Mouse (Mus musculus): ENCODE measurements around the gene Krtap4-2. TPM values are rescaled to one million over a fixed set of nuclear protein-coding genes. Genes with fewer than 3 reads are reported as not detected.
"Not testable (repeated sequence)": the region's sequence is repeated elsewhere in the genome, so short reads cannot be mapped to it uniquely, and the experiment has no call there.

The Krtap4-2 gene
- polyA plus RNA-seq, 2 experiments: not detected

GRCm38 (mm10) chr11:99657051-99657450 lies 22.2 kb upstream of the Krtap4-2 start:
- Histone ChIP-seq H3K4me2 (replicated peaks; ENCODE audit: low read depth, low read length, severe bottlenecking) (no peak overlapping the region), H3K27ac (replicated peaks; ENCODE audit: low read depth, low read length) (no peak overlapping the region), H3K4me1 (ENCODE audit: control insufficient read depth, insufficient read depth, low read length) (no peaks in the 10 kb centered on the region), H3K27me3 (ENCODE audit: control insufficient read depth, insufficient read depth, low read length) (no peaks in the 10 kb centered on the region), H3K9ac (ENCODE audit: low read depth, low read length, severe bottlenecking) (no peak overlapping the region), H3K4me3 (replicated peaks; ENCODE audit: low read length) (no peak overlapping the region), H3K36me3 (ENCODE audit: control insufficient read depth, insufficient read depth, low read length) (no peaks in the 10 kb centered on the region), H3K9me3 (ENCODE audit: control insufficient read depth, low read length) (no peaks in the 10 kb centered on the region)
- no peak for TF ChIP-seq POLR2A (IDR thresholded peaks at IDR 0.05; ENCODE audit: borderline replicate concordance, extremely low read depth, insufficient read depth, insufficient read length)
- no peak for ATAC-seq (ENCODE audit: low FRiP score, low read depth)
- WGBS: 48% methylated on average over 5 of the region's 5 CpGs
- DNase-seq (ENCODE audit: low spot score): no peak

GRCm38 (mm10) chr11:99650136-99650535 lies 15.3 kb upstream of the Krtap4-2 start, which contains the start of gene Gm11555:
Gm11555 (minus strand) TSS chr11:99650236.
- Histone ChIP-seq H3K27me3 (ENCODE audit: control insufficient read depth, insufficient read depth, low read length) (no peaks in the 10 kb centered on the region), H3K4me2 (replicated peaks; ENCODE audit: low read depth, low read length, severe bottlenecking) (no peak within 1 kb of the TSS), H3K27ac (replicated peaks; ENCODE audit: low read depth, low read length) (no peak within 1 kb of the TSS), H3K4me1 (ENCODE audit: control insufficient read depth, insufficient read depth, low read length) (no peaks in the 10 kb centered on the region), H3K9ac (ENCODE audit: low read depth, low read length, severe bottlenecking) (no peak within 1 kb of the TSS), H3K4me3 (replicated peaks; ENCODE audit: low read length) (no peak within 1 kb of the TSS), H3K9me3 (ENCODE audit: control insufficient read depth, low read length) (no peaks in the 10 kb centered on the region), H3K36me3 (ENCODE audit: control insufficient read depth, insufficient read depth, low read length) (no peaks in the 10 kb centered on the region)
- WGBS: 71% methylated on average over 2 of the region's 2 CpGs
- ATAC-seq (ENCODE audit: low FRiP score, low read depth): no peak
- DNase-seq (ENCODE audit: low spot score): no peak
- no peak for TF ChIP-seq POLR2A (IDR thresholded peaks at IDR 0.05; ENCODE audit: borderline replicate concordance, extremely low read depth, insufficient read depth, insufficient read length)

GRCm38 (mm10) chr11:99646444-99646843 lies 11.6 kb upstream of the Krtap4-2 start:
- Histone ChIP-seq H3K36me3 (ENCODE audit: control insufficient read depth, insufficient read depth, low read length) (no peaks in the 10 kb centered on the region), H3K9ac (ENCODE audit: low read depth, low read length, severe bottlenecking) (no peak overlapping the region), H3K4me1 (ENCODE audit: control insufficient read depth, insufficient read depth, low read length) (no peaks in the 10 kb centered on the region), H3K27ac (replicated peaks; ENCODE audit: low read depth, low read length) (no peak overlapping the region), H3K9me3 (ENCODE audit: control insufficient read depth, low read length) (no peaks in the 10 kb centered on the region), H3K27me3 (ENCODE audit: control insufficient read depth, insufficient read depth, low read length) (no peaks in the 10 kb centered on the region), H3K4me2 (replicated peaks; ENCODE audit: low read depth, low read length, severe bottlenecking) (no peak overlapping the region), H3K4me3 (replicated peaks; ENCODE audit: low read length) (no peak overlapping the region)
- DNase-seq (ENCODE audit: low spot score): peak; percentile 17
- peak; percentile 34; the same call in 1 of the 2 replicates for ATAC-seq (ENCODE audit: low FRiP score, low read depth)
- TF ChIP-seq POLR2A (IDR thresholded peaks at IDR 0.05; ENCODE audit: borderline replicate concordance, extremely low read depth, insufficient read depth, insufficient read length): no peak
- 76% methylated on average over 15 of the region's 15 CpGs for WGBS

- Histone ChIP-seq H3K27ac (replicated peaks; ENCODE audit: low read depth, low read length) (no peak overlapping the region), H3K4me3 (replicated peaks; ENCODE audit: low read length) (no peak overlapping the region), H3K4me1 (ENCODE audit: control insufficient read depth, insufficient read depth, low read length) (no peaks in the 10 kb centered on the region), H3K9ac (ENCODE audit: low read depth, low read length, severe bottlenecking) (no peak overlapping the region), H3K4me2 (replicated peaks; ENCODE audit: low read depth, low read length, severe bottlenecking) (no peak overlapping the region), H3K27me3 (ENCODE audit: control insufficient read depth, insufficient read depth, low read length) (no peaks in the 10 kb centered on the region), H3K36me3 (ENCODE audit: control insufficient read depth, insufficient read depth, low read length) (no peaks in the 10 kb centered on the region), H3K9me3 (ENCODE audit: control insufficient read depth, low read length) (no peaks in the 10 kb centered on the region)
- WGBS: 57% methylated on average over 3 of the region's 3 CpGs
- ATAC-seq (ENCODE audit: low FRiP score, low read depth) (no peak), DNase-seq (ENCODE audit: low spot score) (no peak)
- TF ChIP-seq POLR2A (IDR thresholded peaks at IDR 0.05; ENCODE audit: borderline replicate concordance, extremely low read depth, insufficient read depth, insufficient read length): no peak
These were observed 9.5 kb upstream of the Krtap4-2 start for GRCm38 (mm10) chr11:99644351-99644750.

- H3K36me3 ChIP-seq (ENCODE audit: control insufficient read depth, insufficient read depth, low read length); H3K9ac ChIP-seq (ENCODE audit: low read depth, low read length, severe bottlenecking); DNase-seq (ENCODE audit: low spot score); H3K4me3 ChIP-seq (replicated peaks; ENCODE audit: low read length); H3K27ac ChIP-seq (replicated peaks; ENCODE audit: low read depth, low read length); H3K9me3 ChIP-seq (ENCODE audit: control insufficient read depth, low read length); H3K4me2 ChIP-seq (replicated peaks; ENCODE audit: low read depth, low read length, severe bottlenecking); H3K27me3 ChIP-seq (ENCODE audit: control insufficient read depth, insufficient read depth, low read length); ATAC-seq (ENCODE audit: low FRiP score, low read depth); H3K4me1 ChIP-seq (ENCODE audit: control insufficient read depth, insufficient read depth, low read length): not testable (repeated sequence)
- 82% methylated on average over 9 of the region's 9 CpGs for WGBS
These were observed 8.8 kb upstream of the Krtap4-2 start, which contains the start of gene Krtap4-7 for GRCm38 (mm10) chr11:99643635-99644139. Krtap4-7 (minus strand) TSS chr11:99644089.

GRCm38 (mm10) chr11:99640926-99641325 lies 6.0 kb upstream of the Krtap4-2 start:
- WGBS: 8% methylated on average over 1 of the region's 1 CpGs
- Histone ChIP-seq H3K9me3 (ENCODE audit: control insufficient read depth, low read length) (no peaks in the 10 kb centered on the region), H3K9ac (ENCODE audit: low read depth, low read length, severe bottlenecking) (no peak overlapping the region), H3K36me3 (ENCODE audit: control insufficient read depth, insufficient read depth, low read length) (no peaks in the 10 kb centered on the region), H3K27ac (replicated peaks; ENCODE audit: low read depth, low read length) (no peak overlapping the region), H3K4me3 (replicated peaks; ENCODE audit: low read length) (no peak overlapping the region), H3K27me3 (ENCODE audit: control insufficient read depth, insufficient read depth, low read length) (no peaks in the 10 kb centered on the region), H3K4me1 (ENCODE audit: control insufficient read depth, insufficient read depth, low read length) (no peaks in the 10 kb centered on the region), H3K4me2 (replicated peaks; ENCODE audit: low read depth, low read length, severe bottlenecking) (no peak overlapping the region)
- DNase-seq (ENCODE audit: low spot score) (peak; percentile 8), ATAC-seq (ENCODE audit: low FRiP score, low read depth) (no peak)
- no peak for TF ChIP-seq POLR2A (IDR thresholded peaks at IDR 0.05; ENCODE audit: borderline replicate concordance, extremely low read depth, insufficient read depth, insufficient read length)

Measured in limb, embryonic 14.5 days (tissue).